Mouse (Mus musculus) olfactory bulb, adult 2 months (tissue): ENCODE measurements around the gene Art2b.

Experiments
- CTCF ChIP-seq: fragments of 200-500 bp; IDR thresholded peaks from 2 replicates; pipeline ENCODE4 v1.5.1; 2012; ENCODE audit warnings: low read depth, mild to moderate bottlenecking, low read length, moderate library complexity; ENCODE audit not compliant: insufficient read depth
- POLR2A ChIP-seq: fragments of 200-500 bp; IDR thresholded peaks from 2 replicates; pipeline ENCODE4 v1.6.1; 2012; ENCODE audit warnings: mild to moderate bottlenecking, low read depth, low read length, moderate library complexity; ENCODE audit not compliant: insufficient read depth

DNA sequence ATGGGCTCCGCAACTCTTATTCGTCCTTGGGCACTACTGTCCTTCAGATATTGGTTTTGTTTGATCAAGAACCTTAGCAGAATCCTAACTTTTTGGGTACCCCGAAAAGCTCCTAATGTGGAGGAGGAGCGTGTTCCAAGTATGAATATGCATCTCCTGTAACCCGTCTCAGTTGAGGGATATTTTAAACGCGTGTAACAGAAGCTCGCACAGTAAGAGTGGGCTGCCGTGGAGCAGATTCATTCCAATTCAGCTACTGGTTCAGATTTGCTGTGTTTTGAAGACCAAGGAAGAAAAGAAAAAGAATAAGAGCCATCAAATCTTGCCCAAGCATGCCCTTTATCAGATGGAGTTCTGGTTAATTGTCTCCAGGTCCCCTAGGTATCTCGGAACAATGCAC is 43.7 kb downstream of the Art2b start:
- TF ChIP-seq CTCF, result no peak
- no peak for TF ChIP-seq POLR2A
